Mouse (Mus musculus) forebrain, embryonic 10.5 days (tissue): ENCODE data around the gene Hcn2. TPM values are rescaled to one million over a fixed set of nuclear protein-coding genes. Genes with fewer than 3 reads are reported as not detected.
"Not testable (repeated sequence)": the region's sequence is repeated elsewhere in the genome, so short reads cannot be mapped to it uniquely, and the experiment has no call there.

Experiments
- DNase-seq: peaks from one replicate; pipeline ENCODE4 v3.0.0-alpha.2; 2017; ENCODE audit warnings: low spot score; ENCODE audit errors: extremely low spot score
- H3K27ac ChIP-seq: fragments of 300-500 bp; sonication (generic); 2 replicates; pipeline ENCODE4 v1.5.1; 2016; ENCODE audit warnings: mild to moderate bottlenecking
- H3K27me3 ChIP-seq: fragments of 300-500 bp; sonication (generic); 2 replicates; pipeline ENCODE4 v1.6.1; 2016; ENCODE audit warnings: mild to moderate bottlenecking; ENCODE audit not compliant: poor library complexity, severe bottlenecking
- H3K36me3 ChIP-seq: fragments of 300-500 bp; sonication (generic); replicated peaks from 2 replicates; pipeline ENCODE4 v1.6.1; 2016; ENCODE audit warnings: mild to moderate bottlenecking, moderate library complexity
- H3K4me1 ChIP-seq: fragments of 300-500 bp; sonication (generic); 2 replicates; pipeline ENCODE4 v1.6.1; 2016
- H3K4me3 ChIP-seq: fragments of 300-500 bp; sonication (generic); 2 replicates; pipeline ENCODE4 v1.5.1; 2016; ENCODE audit warnings: mild to moderate bottlenecking, moderate library complexity
- H3K9me3 ChIP-seq: fragments of 300-500 bp; sonication (generic); 2 replicates; pipeline ENCODE4 v1.6.1; 2016; ENCODE audit warnings: mild to moderate bottlenecking, moderate library complexity
- WGBS: fragments of 180-500 bp; shearing (Covaris S2); methylation state at CpG from one replicate; pipeline ENCODE4 v1.1.7; 2016; 5-methylcytosine and 5-hydroxymethylcytosine counted together
- polyA plus RNA-seq: library from polyadenylated mRNA; unstranded; fragments of >200 nt; fragmentation: Nextera tagmentation; extraction: Ambion mirVana; gene quantifications from 2 replicates; pipeline ENCODE4 v1.2.1, GENCODE M21; 2016

The Hcn2 gene
- polyA plus RNA-seq, 1 experiment from 2014 or later, result not detected

DNA sequence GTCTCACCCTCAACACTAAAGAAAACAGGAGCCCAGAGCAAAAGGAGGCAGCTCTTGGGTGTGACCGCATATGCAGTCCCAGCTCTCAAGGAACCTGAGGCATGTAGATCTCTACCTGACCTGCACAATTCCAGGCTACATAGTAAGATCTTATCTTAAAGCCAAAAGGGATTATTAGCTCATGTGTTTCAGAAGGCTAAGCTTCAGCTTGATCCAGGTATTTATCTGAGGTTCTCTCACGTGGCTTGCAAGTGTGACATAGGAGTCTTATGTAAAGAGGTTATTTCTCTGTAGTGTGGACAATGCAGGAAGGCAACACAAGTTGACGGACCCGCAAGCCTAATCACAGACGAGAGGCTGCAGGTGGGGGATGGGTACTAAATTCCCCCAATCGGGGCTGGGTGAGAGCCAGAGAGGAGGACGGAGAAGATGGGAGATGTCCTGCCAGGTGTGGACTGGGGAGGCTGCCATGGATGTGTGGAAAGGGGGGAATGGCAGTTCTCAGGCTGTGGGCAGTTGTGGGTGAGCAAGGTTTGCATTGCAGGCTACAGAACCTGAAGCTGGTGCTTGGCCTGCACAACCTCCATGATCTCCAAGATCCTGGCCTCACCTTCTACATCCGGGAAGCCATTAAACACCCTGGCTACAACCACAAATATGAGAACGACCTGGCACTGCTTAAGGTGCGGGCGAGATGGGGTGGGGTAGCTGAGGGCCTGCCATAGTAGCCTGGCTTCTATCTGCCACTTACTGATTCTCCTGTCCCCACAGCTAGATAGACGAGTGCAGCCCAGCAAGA, 22.7 kb upstream of the Hcn2 start:
- Histone ChIP-seq H3K4me1 (peaks cover 15% of the 10 kb centered on the region), H3K27ac (no peak overlapping the region; the same call in 1 of the 2 replicates), H3K27me3 (no peaks in the 10 kb centered on the region), H3K9me3 (peaks cover 7% of the 10 kb centered on the region), H3K4me3 (no peak overlapping the region), H3K36me3 (peaks cover 18% of the 10 kb centered on the region)
- DNase-seq, result no peak
- WGBS, result 80% methylated on average over 12 of the region's 12 CpGs

- peaks cover 13% of the 10 kb centered on the region for H3K36me3 ChIP-seq
- H3K27me3 ChIP-seq, result no peaks in the 10 kb centered on the region
- no peak for DNase-seq
- peaks cover 7% of the 10 kb centered on the region for H3K9me3 ChIP-seq
- H3K27ac ChIP-seq, result no peak overlapping the region
- 89% methylated on average over 6 of the region's 6 CpGs for WGBS
- peaks cover 15% of the 10 kb centered on the region for H3K4me1 ChIP-seq
- no peak overlapping the region for H3K4me3 ChIP-seq
These were observed 22.1 kb upstream of the Hcn2 start for GRCm38 (mm10) chr10:79694379-79694655.

DNA sequence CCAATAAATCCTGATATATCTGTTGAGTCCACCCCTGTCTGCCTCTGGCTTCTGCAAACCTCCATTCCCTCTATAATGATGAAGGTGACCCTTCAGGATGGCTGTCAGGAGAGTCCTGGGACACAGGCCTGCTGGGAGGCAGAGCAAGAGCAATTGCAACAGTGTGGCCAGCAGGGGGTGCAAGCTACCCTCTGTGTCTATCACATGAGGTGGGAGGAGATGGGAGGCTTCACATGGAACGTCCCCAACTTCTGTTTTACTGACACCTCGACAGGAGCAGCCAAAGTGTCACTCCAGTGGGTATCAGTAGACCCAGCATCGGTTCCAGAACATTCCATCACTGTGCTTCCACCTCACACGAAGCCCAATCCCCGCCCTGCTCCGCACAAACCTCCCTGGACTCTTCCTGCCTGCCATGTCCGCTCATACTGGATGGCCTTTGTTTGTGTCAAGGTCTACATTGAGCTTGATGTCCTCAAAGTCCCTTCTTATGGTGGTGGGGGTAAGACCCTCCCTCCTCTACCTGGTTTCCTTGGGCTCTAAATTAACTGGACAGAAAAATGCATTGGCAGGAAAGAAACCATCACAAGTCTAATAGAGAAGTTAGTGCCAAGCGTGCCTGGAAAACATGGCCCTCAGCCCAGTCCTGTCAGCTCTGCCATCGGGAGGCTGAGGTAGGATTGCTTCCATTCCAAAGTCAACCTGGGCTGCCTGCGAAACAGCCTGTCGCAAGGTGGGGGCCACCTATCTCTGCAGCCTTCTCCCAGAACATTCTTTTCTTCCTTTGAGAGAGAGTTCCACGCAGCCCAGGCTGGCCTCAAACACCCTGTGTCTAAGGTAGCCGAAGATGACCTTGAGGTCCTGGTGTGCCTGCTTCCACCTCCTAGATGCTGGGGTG, 21.0 kb upstream of the Hcn2 start:
- Histone ChIP-seq H3K4me1 (peaks cover 15% of the 10 kb centered on the region), H3K36me3 (peaks cover 5% of the 10 kb centered on the region; the same call in 1 of the 2 replicates), H3K27me3 (no peaks in the 10 kb centered on the region), H3K27ac (peak overlapping the region; percentile 40; the same call in 1 of the 2 replicates), H3K4me3 (0 out of 2 replicates have a peak overlapping the region, but pooled peaks have one; percentile 2), H3K9me3 (peaks cover 7% of the 10 kb centered on the region)
- DNase-seq, result peak; percentile 70
- WGBS, result 69% methylated on average over 13 of the region's 13 CpGs

GRCm38 (mm10) chr10:79696129-79696651, 20.2 kb upstream of the Hcn2 start:
- peaks cover 7% of the 10 kb centered on the region for H3K9me3 ChIP-seq
- peaks cover 5% of the 10 kb centered on the region; the same call in 1 of the 2 replicates for H3K36me3 ChIP-seq
- H3K27me3 ChIP-seq, result no peaks in the 10 kb centered on the region
- 62% methylated on average over 9 of the region's 9 CpGs for WGBS
- H3K27ac ChIP-seq, result peak overlapping the region; percentile 40; the same call in 1 of the 2 replicates
- DNase-seq, result no peak
- H3K4me1 ChIP-seq, result peaks cover 22% of the 10 kb centered on the region
- H3K4me3 ChIP-seq, result no peak overlapping the region

DNA sequence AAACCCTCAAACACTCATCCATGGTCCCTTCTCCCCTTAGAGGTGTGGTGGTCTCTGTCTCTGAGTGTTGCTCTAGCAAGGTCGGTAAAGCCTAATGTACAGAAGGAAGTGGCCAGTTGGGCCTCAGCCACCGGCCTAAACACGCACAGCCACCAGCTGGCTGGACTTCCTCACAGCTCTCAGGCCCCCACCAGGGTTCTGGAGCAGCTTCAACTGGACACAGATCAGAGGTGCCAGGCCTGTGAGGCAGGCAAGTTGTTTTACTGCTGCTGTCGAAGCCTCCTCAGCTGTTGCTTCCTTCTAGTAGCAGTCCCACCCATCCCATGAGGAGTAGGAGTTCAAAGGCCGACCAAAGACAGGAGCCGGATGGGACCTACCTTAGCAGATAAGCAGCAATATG, 18.5 kb upstream of the Hcn2 start:
- no peaks in the 10 kb centered on the region for H3K9me3 ChIP-seq
- peaks cover 31% of the 10 kb centered on the region for H3K4me1 ChIP-seq
- DNase-seq, result no peak
- H3K4me3 ChIP-seq, result no peak overlapping the region
- 84% methylated on average over 6 of the region's 6 CpGs for WGBS
- H3K27ac ChIP-seq, result no peak overlapping the region
- H3K27me3 ChIP-seq, result no peaks in the 10 kb centered on the region
- no peaks in the 10 kb centered on the region for H3K36me3 ChIP-seq

DNA sequence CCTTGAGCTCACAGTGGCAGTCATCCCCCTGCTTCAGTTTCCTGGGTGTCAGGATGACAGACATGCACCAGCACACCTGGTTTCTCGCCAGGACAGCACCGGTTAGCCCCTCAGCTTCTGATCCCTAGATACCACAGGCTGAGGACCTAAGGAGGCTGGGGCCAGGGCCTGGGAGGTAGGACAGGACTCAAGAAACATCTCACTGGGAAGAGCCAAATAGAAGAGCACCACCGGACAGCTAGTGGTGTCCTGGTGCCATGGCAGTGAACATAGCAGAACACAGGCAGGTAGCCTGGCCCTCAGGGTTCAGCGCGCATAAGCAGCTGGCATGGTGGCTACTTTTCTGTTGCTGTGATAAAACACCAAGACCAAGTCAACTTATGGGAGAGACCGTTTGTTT, 18.0 kb upstream of the Hcn2 start:
- DNase-seq, result no peak
- 97% methylated on average over 6 of the region's 6 CpGs for WGBS
- no peak overlapping the region for H3K27ac ChIP-seq
- no peaks in the 10 kb centered on the region for H3K36me3 ChIP-seq
- H3K9me3 ChIP-seq, result no peaks in the 10 kb centered on the region
- peaks cover 31% of the 10 kb centered on the region for H3K4me1 ChIP-seq
- no peaks in the 10 kb centered on the region for H3K27me3 ChIP-seq
- no peak overlapping the region for H3K4me3 ChIP-seq

DNA sequence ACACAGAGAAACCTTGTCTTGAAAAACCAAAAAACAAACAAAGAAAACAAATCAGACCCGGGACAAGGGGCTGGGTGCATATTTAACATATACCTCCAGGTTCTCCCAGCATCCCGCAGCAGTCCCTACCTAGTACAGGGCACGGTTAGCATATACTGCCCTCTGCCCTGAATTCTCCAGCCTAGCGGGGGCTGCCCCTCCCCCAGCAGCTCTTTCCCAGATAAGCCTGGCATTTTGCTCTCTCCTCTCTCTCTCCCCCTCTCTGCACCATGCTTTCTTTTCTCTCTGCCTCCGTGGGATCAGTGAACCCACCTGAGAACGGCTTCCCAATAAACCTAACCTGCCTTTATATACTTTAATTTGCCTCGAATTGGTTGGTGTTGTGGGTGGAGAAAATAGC, 15.8 kb upstream of the Hcn2 start:
- 52% methylated on average over 7 of the region's 7 CpGs for WGBS

GRCm38 (mm10) chr10:79701443-79702129, 14.8 kb upstream of the Hcn2 start:
- no peak for DNase-seq
- Histone ChIP-seq H3K27ac (peak overlapping the region; percentile 8), H3K27me3 (no peaks in the 10 kb centered on the region), H3K36me3 (peaks cover 7% of the 10 kb centered on the region), H3K4me3 (no peak overlapping the region), H3K4me1 (peaks cover 39% of the 10 kb centered on the region), H3K9me3 (no peaks in the 10 kb centered on the region)
- WGBS, result 64% methylated on average over 10 of the region's 10 CpGs

More for the DNA sequence above, 15.8 kb upstream of the Hcn2 start:
- no peak overlapping the region for H3K4me3 ChIP-seq
- no peaks in the 10 kb centered on the region for H3K9me3 ChIP-seq
- no peaks in the 10 kb centered on the region for H3K27me3 ChIP-seq
- no peaks in the 10 kb centered on the region for H3K36me3 ChIP-seq
- H3K4me1 ChIP-seq, result peaks cover 39% of the 10 kb centered on the region
- H3K27ac ChIP-seq, result peak overlapping the region; percentile 8
- no peak for DNase-seq

DNA sequence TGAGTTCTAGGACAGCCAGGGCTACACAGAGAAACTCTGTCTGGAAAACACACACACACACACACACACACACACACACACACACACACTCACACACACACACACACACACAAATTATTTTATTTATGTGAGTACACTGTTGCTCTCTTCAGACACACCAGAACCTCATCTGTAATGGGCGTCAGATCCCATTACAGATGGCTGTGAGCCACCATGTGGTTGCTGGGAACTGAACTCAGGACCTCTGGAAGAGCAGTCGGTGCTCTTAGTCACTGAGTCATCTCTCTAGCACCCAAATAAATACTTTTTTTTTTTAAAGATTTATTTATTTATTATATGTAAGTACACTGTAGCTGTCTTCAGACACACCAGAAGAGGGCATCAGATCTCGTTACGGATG, 13.5 kb upstream of the Hcn2 start:
- WGBS, result 86% methylated on average over 4 of the region's 4 CpGs
- Histone ChIP-seq H3K4me1 (peaks cover 52% of the 10 kb centered on the region), H3K36me3 (peaks cover 21% of the 10 kb centered on the region)
- not testable (repeated sequence) for H3K4me3 ChIP-seq, DNase-seq, H3K27me3 ChIP-seq, H3K9me3 ChIP-seq, H3K27ac ChIP-seq

DNA sequence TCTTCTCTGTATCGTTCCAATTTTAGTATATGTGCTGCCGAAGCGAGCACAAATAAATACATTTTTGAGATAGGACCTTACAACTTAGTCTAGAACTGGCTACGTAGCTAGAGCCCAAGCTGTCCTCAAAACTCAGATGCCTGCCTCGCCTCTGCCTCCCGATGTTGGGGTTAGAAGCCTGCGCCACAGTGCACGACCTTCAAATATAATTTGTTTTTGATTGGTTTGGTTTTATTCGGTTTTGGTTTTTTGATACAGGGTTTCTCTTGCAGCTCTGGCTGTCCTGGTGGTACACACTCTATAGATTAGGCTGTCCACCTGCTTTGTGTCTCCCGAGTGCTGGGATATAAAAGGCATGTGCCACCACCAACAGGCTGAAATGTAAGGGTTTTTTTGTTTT, 12.9 kb upstream of the Hcn2 start:
- peak overlapping the region; percentile 86 for H3K4me3 ChIP-seq
- 77% methylated on average over 10 of the region's 10 CpGs for WGBS
- no peaks in the 10 kb centered on the region for H3K27me3 ChIP-seq
- DNase-seq, result no peak
- H3K27ac ChIP-seq, result peak overlapping the region; percentile 98
- peaks cover 27% of the 10 kb centered on the region for H3K36me3 ChIP-seq
- H3K4me1 ChIP-seq, result peaks cover 54% of the 10 kb centered on the region
- H3K9me3 ChIP-seq, result no peaks in the 10 kb centered on the region

DNA sequence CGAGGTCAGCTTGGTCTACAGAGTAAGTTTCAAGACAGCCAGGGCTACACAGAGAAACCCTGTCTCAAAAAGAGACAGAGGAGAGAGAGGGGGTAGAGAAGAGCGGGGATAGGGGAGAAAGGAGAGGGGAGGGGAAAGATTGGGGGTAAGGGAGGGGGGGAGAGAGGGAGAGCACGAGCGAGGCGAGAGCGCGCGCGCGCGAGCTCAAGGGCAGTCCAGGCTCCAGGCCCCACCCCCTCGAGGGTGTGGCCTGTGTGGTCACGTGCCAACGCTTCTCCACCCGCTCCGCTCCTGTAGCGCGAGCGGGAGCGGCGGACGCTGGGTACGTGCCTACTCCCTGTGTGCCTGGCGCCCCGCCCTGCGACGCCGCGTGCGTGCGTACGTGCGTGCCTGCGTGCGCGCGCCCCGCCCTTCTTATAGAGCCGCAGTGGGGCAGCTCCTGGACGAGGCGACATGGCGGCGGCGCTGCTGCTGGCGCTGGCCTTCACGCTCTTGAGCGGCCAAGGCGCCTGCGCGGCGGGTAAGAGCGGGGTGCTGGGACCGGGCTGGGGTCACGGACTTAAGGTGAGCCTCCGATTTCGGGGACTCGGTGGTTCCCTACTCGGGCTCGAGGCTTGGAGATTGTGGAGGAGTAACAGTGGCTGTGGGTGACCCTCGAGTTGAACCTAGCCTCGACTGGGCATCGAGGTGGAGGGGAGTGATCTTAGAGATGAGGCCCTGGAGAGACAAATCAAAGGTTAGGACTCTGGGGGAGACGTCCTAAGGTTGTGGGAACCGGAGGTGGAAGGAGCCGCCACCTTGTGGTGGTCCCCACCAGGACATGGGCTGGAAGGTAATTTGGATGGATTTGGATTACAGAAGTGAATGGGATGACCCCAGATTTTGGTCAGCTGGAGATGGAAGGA, 12.1 kb upstream of the Hcn2 start, which contains the start of gene Bsg:
Bsg (plus strand) TSS at position 427 of the 905 bp plus-strand sequence.
- H3K27me3 ChIP-seq, result no peaks in the 10 kb centered on the region
- H3K4me1 ChIP-seq, result peaks cover 61% of the 10 kb centered on the region
- H3K4me3 ChIP-seq, result peak within 1 kb of the TSS; percentile 86
- under 1% methylated on average over 65 of the region's 65 CpGs for WGBS
- peaks cover 34% of the 10 kb centered on the region for H3K36me3 ChIP-seq
- H3K27ac ChIP-seq, result peak within 1 kb of the TSS; percentile 98
- no peaks in the 10 kb centered on the region for H3K9me3 ChIP-seq
- peak; percentile 98 for DNase-seq
